Mouse (Mus musculus): ENCODE measurements around the gene Hist1h3f. TPM values are rescaled to one million over a fixed set of nuclear protein-coding genes. Genes with fewer than 3 reads are reported as not detected.

Hist1h3f gene
- polyA plus RNA-seq, 1 experiment: 5.6 TPM

Other genes starting within 250 kb of the Hist1h3f start
- gene Zfp322a, start 174.8 kb upstream of the Hist1h3f start, polyA plus RNA-seq (2012; rRNA removed): 0.19 and 0.23 TPM in 2 replicates
- gene Abt1, start 120.2 kb upstream of the Hist1h3f start, polyA plus RNA-seq (2012; rRNA removed): 0.47 and 0.56 TPM in 2 replicates
- 0.02 TPM in 2 replicates for gene Btn1a1, start 78.2 kb upstream of the Hist1h3f start, polyA plus RNA-seq (2012; rRNA removed)
- not detected in 2 replicates for gene Btn2a2, start 55.2 kb upstream of the Hist1h3f start, polyA plus RNA-seq (2012; rRNA removed)
- gene Hist1h4h, start 13.0 kb upstream of the Hist1h3f start, polyA plus RNA-seq (2012; rRNA removed): 10.2 and 16.4 TPM in 2 replicates
- 126 and 148 TPM in 2 replicates for gene Hist1h2af, start 10.1 kb upstream of the Hist1h3f start, polyA plus RNA-seq (2012; rRNA removed)
- 15.8 and 18.3 TPM in 2 replicates for gene Hist1h3g, start 8.6 kb upstream of the Hist1h3f start, polyA plus RNA-seq (2012; rRNA removed)
- gene Hist1h2bh, start 660 bp upstream of the Hist1h3f start, polyA plus RNA-seq (2012; rRNA removed): 0.87 and 1.9 TPM in 2 replicates
- 2.2 and 2.4 TPM in 2 replicates for gene Hist1h4f, start 7.6 kb downstream of the Hist1h3f start, polyA plus RNA-seq (2012; rRNA removed)
- gene Hist1h1d, start 9.2 kb downstream of the Hist1h3f start, polyA plus RNA-seq (2012; rRNA removed): 0.04 and 0.10 TPM in 2 replicates
- 13.8 and 14.4 TPM in 2 replicates for gene Hist1h3e, start 18.3 kb downstream of the Hist1h3f start, polyA plus RNA-seq (2012; rRNA removed)
- gene Hist1h2ae, start 27.2 kb downstream of the Hist1h3f start, polyA plus RNA-seq (2012; rRNA removed): 3.3 and 7.8 TPM in 2 replicates
- gene Hist1h2bg, start 27.3 kb downstream of the Hist1h3f start, polyA plus RNA-seq (2012; rRNA removed): 15.0 and 22.9 TPM in 2 replicates
- gene Hist1h2bf, start 30.1 kb downstream of the Hist1h3f start, polyA plus RNA-seq (2012; rRNA removed): 5.2 and 7.1 TPM in 2 replicates
- 2.5 and 3.6 TPM in 2 replicates for gene Hist1h2ad, start 30.3 kb downstream of the Hist1h3f start, polyA plus RNA-seq (2012; rRNA removed)
- gene Hist1h3d, start 31.7 kb downstream of the Hist1h3f start, polyA plus RNA-seq (2012; rRNA removed): 5.2 and 6.2 TPM in 2 replicates
- gene Hist1h4d, start 37.5 kb downstream of the Hist1h3f start, polyA plus RNA-seq (2012; rRNA removed): 3.2 and 3.6 TPM in 2 replicates
- 1.1 TPM in 2 replicates for gene Hist1h2be, start 77.1 kb downstream of the Hist1h3f start, polyA plus RNA-seq (2012; rRNA removed)
- 0.74 and 1.3 TPM in 2 replicates for gene Hist1h1e, start 78.5 kb downstream of the Hist1h3f start, polyA plus RNA-seq (2012; rRNA removed)
- gene Hist1h2ac, start 139.9 kb downstream of the Hist1h3f start, polyA plus RNA-seq (2012; rRNA removed): 0.47 and 0.76 TPM in 2 replicates
- gene Hist1h2bc, start 140.1 kb downstream of the Hist1h3f start, polyA plus RNA-seq (2012; rRNA removed): 117 and 165 TPM in 2 replicates
- not detected in 2 replicates for gene Hist1h1t, start 151.8 kb downstream of the Hist1h3f start, polyA plus RNA-seq (2012; rRNA removed)
- 2.2 and 4.1 TPM in 2 replicates for gene Hist1h4c, start 154.4 kb downstream of the Hist1h3f start, polyA plus RNA-seq (2012; rRNA removed)
- gene Hfe, start 166.8 kb downstream of the Hist1h3f start, polyA plus RNA-seq (2012; rRNA removed): 3.3 and 4.5 TPM in 2 replicates
- 24.5 and 35.7 TPM in 2 replicates for gene Hist1h1c, start 194.8 kb downstream of the Hist1h3f start, polyA plus RNA-seq (2012; rRNA removed)
- 7.1 and 11.9 TPM in 2 replicates for gene Hist1h3c, start 201.6 kb downstream of the Hist1h3f start, polyA plus RNA-seq (2012; rRNA removed)
- gene Hist1h2bb, start 202.7 kb downstream of the Hist1h3f start, polyA plus RNA-seq (2012; rRNA removed): 3.8 and 4.6 TPM in 2 replicates
- gene Hist1h2ab, start 207.1 kb downstream of the Hist1h3f start, polyA plus RNA-seq (2012; rRNA removed): 5.1 and 8.7 TPM in 2 replicates
- gene Hist1h3b, start 208.2 kb downstream of the Hist1h3f start, polyA plus RNA-seq (2012; rRNA removed): 10.6 and 14.9 TPM in 2 replicates
- gene Hist1h4b, start 213.0 kb downstream of the Hist1h3f start, polyA plus RNA-seq (2012; rRNA removed): 5.1 TPM in 1 of 2 replicates, not detected in the other
- gene Hist1h4a, start 217.2 kb downstream of the Hist1h3f start, polyA plus RNA-seq (2012; rRNA removed): 1.1 and 3.0 TPM in 2 replicates
- 10.0 and 13.1 TPM in 2 replicates for gene Hist1h3a, start 218.3 kb downstream of the Hist1h3f start, polyA plus RNA-seq (2012; rRNA removed)
- 0.09 and 0.20 TPM in 2 replicates for gene Hist1h1a, start 219.6 kb downstream of the Hist1h3f start, polyA plus RNA-seq (2012; rRNA removed)
- not detected in 2 replicates for gene Trim38, start 225.9 kb downstream of the Hist1h3f start, polyA plus RNA-seq (2012; rRNA removed)